Mouse (Mus musculus) erythroid progenitor cell, adult 5-6 weeks (primary cell): ENCODE results near the gene Pdk2. TPM values are rescaled to one million over a fixed set of nuclear protein-coding genes. Genes with fewer than 3 reads are reported as not detected.

Experiments
- ATAC-seq: replicated peaks from 2 replicates; pipeline ENCODE4 v1.8.0; 2016; ENCODE audit warnings: moderate number of reproducible peaks, mild to moderate bottlenecking, moderate TSS enrichment, inconsistent platforms; ENCODE audit not compliant: poor library complexity, low FRiP score, severe bottlenecking
- total RNA-seq, 2 experiments: library from RNA; stranded (forward) in 1 of 2; stranded (reverse) in 1 of 2; fragments of 150-400 nt in 1 of 2; fragments of 186-747, 209-891 nt in 1 of 2; gene quantifications; 2 replicates each; pipeline versions ENCODE4 v1.2.3 to v1.2.4; 2015 to 2017; ENCODE audit warnings: low replicate concordance in 2 of 2

The Pdk2 gene
- total RNA-seq, 2 experiments from 2014 or later = 2.3 to 8.4 TPM

DNA sequence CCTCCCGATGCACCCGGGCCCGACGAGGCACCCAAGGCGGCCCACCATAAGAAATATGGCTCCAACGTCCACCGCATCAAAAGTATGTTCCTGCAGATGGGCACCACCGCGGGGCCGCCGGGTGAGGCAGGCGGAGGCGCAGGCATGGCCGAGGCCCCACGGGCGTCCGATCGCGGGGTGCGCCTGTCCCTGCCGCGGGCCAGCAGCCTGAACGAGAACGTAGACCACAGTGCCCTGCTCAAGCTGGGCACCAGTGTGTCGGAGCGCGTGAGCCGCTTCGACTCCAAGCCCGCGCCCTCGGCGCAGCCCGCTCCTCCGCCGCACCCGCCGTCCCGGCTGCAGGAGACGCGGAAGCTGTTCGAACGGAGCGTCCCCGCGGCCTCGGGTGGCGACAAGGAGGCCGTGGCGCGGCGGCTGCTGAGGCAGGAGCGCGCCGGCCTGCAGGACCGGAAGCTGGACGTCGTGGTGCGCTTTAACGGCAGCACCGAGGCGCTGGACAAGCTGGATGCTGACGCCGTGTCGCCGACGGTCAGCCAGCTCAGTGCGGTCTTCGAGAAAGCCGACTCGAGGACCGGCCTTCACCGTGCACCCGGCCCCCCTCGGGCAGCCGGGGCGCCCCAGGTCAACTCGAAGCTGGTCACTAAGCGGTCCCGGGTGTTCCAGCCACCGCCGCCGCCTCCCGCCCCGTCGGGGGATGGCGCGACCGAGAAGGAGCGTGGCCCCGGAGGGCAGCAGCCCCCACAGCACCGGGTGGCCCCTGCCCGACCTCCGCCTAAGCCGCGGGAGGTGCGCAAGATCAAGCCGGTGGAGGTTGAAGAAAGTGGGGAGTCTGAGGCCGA, 49.3 kb downstream of the Pdk2 start:
- no peak for ATAC-seq

DNA sequence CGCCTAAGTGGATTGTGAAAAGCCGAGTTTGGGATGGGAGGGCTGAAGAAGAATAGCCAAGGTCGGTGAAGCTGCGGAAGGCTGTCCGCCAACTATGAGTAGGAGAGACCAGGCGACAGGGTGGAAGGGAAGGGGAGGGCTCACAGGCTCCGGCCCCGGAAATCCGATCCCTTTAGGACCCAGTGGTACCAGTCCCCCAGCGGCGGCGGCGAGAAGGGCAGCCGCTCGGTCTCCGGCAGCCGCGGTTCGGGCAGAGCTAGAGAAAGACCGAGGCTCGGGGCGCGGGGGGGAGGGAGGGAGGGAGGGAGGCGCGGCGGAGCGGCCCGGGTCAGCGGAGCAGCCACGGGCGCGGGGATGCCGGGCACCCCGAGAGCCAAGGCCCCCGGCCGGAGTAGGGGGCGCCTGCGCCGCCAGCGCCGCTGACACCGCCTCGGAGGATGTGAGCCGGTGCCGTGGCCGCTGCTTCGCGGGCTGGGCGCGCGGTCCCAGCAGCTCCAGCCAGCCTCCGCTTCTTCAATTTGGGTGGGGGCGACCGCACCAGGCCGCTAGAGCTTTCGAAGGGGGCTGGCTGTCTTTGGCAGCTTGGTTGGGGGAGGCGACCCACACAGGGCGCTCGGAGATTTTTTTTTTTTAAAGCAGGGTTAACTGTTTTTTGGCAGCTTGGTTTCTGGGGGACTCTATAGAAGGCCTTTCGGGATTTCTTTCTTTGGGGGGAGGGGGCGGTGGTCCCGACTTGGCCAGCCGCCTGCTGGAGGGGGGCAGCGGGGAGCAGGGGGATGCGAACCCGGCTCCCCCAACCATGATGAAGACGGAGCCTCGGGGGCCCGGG, 50.2 kb downstream of the Pdk2 start, which contains the start of gene Ppp1r9b:
Gene Ppp1r9b, plus strand, starts transcription at position 287 of the 829 bp plus-strand sequence.
- ATAC-seq = peak; percentile 71

DNA sequence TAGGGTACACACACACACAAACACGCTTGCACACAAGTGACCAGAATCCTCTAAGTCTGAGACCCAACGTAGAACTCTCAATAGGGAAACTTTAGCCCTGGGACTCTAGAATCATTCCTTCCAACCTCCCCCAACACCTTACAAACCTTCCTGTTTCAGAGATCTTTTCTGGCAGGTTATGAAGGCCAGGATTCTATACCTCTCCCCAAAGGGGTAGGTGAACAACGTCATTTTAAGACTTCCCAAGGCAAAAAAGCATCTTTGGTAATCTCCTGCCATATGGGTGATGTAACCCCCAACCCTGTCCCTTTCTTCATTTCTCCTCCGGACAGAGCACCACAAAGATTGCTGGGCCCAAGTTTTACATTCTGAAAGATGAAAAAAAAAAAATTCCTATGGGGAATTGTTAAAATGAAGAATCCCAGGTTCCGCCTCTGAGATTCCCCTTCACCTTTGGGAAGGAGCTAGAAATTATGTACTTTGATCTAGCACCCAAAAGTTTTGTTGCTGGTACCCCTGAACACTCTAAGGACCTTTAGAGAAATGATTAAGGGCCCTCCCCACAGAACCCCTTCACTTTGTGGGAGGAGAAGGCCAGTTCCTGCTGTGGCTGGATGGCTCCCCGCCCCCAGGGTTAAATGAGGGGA, 50.9 kb downstream of the Pdk2 start:
- peak; percentile 2; the same call in 1 of the 2 replicates for ATAC-seq

DNA sequence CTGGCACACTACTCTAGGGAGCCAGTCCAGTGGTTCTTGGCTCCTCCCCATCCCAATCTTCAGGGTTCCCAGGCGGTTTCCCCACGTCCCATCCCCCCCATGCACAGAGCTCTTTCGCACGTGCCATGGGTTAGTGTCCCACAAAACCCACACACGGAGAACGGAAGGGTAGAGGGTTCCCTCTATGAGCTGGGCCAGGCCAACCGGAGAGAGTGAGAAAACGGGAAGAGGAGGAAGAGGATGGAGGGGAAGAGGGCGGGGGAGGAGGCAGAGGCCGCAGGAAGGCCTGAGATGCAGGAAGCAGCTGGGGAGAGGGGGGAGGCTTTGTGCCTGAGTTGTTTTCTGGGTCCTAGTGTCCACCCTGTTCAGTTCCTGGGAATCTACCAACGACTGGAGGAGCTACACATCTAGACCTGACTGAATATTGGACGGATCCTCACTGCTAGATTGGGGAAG, 51.6 kb downstream of the Pdk2 start:
- peak; percentile 65 for ATAC-seq

DNA sequence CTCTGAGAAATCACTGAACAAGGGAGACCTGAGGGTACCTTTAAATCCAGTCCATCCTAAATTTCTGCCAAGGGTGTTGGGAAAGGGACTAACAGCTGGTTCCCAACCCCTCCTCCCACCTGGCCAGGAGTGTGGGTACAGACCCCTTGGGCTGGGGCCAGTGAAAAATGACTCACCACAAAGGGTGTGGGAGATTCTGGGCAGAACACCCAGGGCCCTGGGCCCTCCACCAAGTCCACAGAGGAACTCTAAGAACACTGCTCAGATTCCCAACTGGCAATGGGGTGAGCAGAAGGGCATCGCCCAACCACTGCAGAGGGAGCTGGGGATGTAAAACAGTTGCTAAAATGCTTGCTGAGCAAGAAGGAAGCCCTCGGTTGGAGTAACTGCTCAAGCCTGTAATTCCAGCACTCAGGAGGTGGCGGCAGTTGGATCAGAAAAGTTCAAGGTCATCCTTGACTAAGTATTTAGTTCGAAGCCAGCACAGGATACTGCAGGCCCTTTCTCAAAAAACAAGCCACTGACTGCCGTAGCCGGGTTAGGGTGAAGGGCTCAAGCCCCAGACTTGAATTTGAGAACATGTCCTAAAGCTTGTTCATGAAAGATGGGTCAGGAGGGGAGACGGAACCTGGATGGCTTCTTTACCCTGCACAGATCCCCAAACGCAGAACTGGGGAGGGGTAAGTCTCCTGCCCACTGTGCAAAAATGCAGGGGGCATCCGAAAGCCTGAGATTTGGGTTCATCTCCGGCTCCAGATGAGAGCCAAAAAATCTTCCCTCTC, 52.2 kb downstream of the Pdk2 start:
- no peak for ATAC-seq

DNA sequence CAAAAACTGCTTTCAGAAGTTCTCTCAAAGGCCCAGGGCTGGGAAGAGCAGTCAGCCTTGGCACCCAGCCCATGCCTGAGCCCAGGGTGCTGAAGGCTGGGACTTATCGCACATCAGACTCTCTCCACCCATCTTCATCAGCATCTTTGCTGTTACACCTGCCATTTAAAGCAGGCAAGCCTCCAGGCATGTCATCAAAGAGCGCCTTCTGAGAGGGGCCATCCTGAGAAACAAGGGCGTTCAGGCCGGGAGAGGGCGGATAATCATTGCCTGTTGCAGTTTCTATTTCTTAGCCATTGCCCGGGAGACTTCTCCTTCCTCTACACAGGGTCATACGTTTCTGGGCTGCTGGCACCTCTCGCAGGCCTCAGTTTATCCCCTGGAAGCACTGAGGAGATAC, 53.3 kb downstream of the Pdk2 start:
- ATAC-seq = peak; percentile 40

DNA sequence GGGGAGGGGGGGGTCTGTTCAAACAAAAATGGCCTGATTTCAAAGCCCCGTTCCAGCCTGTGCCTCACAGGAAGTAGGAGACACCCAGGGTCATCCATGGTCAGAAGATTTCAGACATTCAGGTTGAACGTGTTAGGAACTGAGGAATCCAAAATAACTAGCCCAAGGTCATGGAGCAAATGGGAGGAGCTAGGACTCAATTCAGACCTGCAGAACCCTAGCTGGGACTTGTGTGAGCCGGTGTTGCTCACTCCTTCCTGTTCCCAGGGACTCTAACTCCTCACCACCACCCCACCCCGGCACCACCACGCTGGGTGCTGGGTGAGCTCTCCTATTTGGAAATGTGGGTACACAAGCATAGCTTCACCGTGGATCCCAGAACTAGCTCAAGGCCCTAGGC, 53.8 kb downstream of the Pdk2 start:
- ATAC-seq = no peak

DNA sequence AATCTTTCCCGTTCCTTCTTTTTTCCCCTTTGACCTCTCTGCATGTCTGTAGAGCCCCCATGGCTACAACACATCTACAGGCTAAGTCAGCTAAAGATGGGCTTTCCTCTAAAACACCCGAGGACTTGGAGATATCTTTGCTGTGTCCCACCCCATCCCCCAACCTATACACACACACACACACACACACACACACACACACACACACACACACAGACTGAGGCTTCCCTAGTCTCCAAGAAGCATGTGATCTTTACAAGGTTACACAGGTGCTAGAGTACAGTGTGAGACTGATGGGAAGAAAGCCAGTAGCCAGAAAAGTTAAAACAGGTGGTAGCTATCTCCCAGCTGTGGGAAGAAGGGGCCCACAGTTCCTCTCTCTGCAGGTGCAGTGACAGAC, 54.7 kb downstream of the Pdk2 start:
- ATAC-seq = no peak

DNA sequence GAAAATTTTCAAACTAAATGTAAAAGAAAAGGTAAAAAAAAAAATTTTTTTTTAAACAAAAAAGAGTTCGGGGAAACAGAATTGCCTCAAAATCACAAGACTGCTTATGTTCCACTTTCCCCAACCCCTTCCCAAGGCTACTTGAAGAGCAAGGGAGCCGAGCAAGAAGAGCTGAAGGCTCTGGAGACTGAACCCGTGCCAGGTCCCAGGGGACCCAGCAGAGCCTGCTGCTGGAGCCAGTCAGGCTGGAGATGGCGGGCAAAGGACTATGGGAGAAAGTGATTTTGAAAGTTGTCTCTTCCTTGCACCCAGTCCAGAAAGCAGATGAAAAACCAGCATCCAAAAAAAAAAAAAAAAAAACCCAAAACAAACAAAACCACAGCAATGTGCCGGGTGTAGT, 55.3 kb downstream of the Pdk2 start:
- ATAC-seq = no peak

DNA sequence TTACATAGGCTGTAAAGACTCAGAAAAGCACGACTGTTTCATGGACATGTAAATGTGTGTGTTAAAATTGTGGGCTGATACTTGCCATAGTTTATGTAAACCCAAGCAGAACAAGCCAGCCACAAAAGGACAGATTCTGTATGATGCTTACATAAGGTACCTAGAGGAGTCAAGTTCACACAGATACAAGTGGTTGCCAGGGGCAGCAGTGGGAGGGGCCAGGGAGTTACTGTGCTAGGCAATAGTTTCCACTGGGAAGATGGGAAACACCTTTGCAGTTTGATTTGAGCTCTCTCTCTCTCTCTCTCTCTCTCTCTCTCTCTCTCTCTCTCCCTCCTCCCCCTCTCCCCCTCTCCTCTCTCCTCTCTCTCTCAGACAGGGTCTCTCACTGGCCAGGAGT, 56.0 kb downstream of the Pdk2 start:
- no peak for ATAC-seq

DNA sequence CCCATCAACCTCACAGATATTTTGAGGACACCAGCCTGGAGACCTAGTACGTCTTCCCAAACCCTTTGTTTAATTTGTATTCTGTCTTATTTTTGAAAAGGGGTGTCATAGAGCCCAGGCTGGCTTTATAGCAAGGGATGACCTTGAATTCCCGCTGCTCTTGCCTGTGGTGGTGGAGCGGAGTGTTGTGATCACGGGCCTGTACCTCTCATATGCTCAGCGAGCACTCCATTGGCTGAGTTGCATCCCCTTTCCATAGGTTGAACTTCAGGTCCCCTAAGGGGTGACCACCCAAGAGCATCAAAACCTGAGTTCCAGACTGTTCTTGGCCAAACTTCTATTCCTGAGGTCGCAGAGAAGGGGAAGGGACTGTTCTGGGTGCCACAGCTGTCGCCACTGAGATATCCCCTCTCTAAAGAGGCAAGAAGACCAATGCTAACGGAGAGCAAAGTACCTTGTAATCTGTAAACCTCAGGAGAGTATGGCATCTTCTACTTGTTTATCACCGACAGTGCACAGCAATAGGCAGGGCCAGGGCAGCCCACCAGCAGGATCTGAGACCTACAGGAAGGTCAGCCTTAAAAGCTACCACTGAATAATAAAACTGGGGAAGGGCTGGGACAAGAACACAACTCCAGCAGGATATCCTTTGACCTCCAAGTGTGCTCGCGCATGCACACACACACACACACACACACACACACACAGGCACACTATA, 61.5 kb downstream of the Pdk2 start:
- 0 out of 2 replicates have a peak, but pooled peaks have one; percentile 17 for ATAC-seq

DNA sequence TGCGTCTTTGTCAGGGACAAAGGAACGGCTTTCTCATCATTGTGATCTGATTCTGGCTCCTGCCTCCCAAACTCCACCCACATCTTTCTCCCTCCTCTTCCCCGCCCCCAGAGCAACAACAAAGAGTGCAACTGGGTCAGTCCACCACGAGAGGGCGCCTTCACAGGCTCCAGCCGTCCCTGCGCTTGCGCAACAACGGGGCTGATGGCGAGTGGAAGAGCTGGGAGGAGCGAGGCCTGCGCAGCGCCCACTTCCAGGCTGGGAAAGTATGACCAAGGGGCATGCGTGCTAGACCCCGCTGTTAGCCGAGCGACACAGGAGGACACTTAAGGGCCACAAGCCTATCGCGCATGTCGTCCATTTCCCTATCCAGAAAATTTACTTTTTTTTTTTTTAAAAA, 62.2 kb downstream of the Pdk2 start:
- ATAC-seq = peak; percentile 98

DNA sequence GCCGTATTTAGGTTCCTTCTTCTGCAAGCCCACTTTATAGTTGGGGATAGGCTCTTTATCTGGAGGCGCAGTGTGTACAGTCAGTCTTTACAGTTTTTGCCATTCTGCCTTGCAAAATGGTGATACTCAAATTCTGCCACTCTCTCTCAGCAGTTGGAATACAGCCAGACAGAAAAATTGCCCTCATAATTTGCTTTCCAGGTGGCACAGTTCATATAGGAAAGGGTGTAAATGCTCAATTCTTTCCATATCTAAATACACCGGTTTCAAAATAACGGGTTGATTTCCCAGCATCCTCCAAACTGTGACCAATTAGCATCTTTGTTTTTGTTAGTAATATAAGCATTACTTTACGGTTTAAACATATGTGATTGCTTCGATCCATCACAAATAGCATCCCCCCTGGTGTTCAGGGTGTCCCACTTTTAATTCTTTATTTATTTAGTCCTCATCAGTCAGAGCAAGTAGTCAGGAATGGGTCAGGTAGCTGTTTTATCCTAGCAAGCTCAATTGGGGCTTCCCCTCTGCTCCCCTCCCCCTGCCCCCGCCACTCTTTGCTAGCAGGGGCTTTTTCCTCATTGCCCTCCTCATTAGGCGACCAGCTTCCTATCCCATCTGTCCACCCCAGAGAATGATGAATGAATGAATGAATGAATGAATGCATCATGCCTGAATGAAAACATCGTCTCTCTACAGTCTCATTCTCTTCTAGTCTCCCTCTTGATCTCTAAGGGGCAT, 62.8 kb downstream of the Pdk2 start:
- ATAC-seq = peak; percentile 5; the same call in 1 of the 2 replicates

Other genes starting within 250 kb of the Pdk2 start
- gene Col1a1, start 105.1 kb downstream of the Pdk2 start, total RNA-seq (2015; ENCODE audit: low replicate concordance) = 1.4 and 2.1 TPM in 2 replicates
- gene Col1a1, start 105.1 kb downstream of the Pdk2 start, total RNA-seq (2017; ENCODE audit: low replicate concordance) = 0.90 and 1.9 TPM in 2 replicates
- gene Hils1, start 73.8 kb downstream of the Pdk2 start, total RNA-seq (2015; ENCODE audit: low replicate concordance) = not detected in 2 replicates
- gene Hils1, start 73.8 kb downstream of the Pdk2 start, total RNA-seq (2017; ENCODE audit: low replicate concordance) = not detected in 2 replicates
- gene Sgca, start 65.0 kb downstream of the Pdk2 start, total RNA-seq (2015; ENCODE audit: low replicate concordance) = not detected in 2 replicates
- gene Sgca, start 65.0 kb downstream of the Pdk2 start, total RNA-seq (2017; ENCODE audit: low replicate concordance) = not detected in 2 replicates
- gene Ppp1r9b, start 50.3 kb downstream of the Pdk2 start, total RNA-seq (2015; ENCODE audit: low replicate concordance) = 59.5 and 71.4 TPM in 2 replicates
- 98.2 and 125 TPM in 2 replicates for gene Ppp1r9b, start 50.3 kb downstream of the Pdk2 start, total RNA-seq (2017; ENCODE audit: low replicate concordance)
- gene Samd14, start 31.5 kb downstream of the Pdk2 start, total RNA-seq (2015; ENCODE audit: low replicate concordance) = 103 TPM in 2 replicates
- gene Samd14, start 31.5 kb downstream of the Pdk2 start, total RNA-seq (2017; ENCODE audit: low replicate concordance) = 98.7 and 99.2 TPM in 2 replicates
- gene Itga3, start 35.4 kb upstream of the Pdk2 start, total RNA-seq (2015; ENCODE audit: low replicate concordance) = not detected in 2 replicates
- 0.13 TPM in 1 of 2 replicates, not detected in the other for gene Itga3, start 35.4 kb upstream of the Pdk2 start, total RNA-seq (2017; ENCODE audit: low replicate concordance)
- not detected in 2 replicates for gene Dlx3, start 78.8 kb upstream of the Pdk2 start, total RNA-seq (2015; ENCODE audit: low replicate concordance)
- not detected in 2 replicates for gene Dlx3, start 78.8 kb upstream of the Pdk2 start, total RNA-seq (2017; ENCODE audit: low replicate concordance)
- gene Dlx4, start 104.9 kb upstream of the Pdk2 start, total RNA-seq (2015; ENCODE audit: low replicate concordance) = not detected in 2 replicates
- gene Dlx4, start 104.9 kb upstream of the Pdk2 start, total RNA-seq (2017; ENCODE audit: low replicate concordance) = not detected in 2 replicates
- not detected in 2 replicates for gene Tac4, start 220.2 kb upstream of the Pdk2 start, total RNA-seq (2015; ENCODE audit: low replicate concordance)
- not detected in 2 replicates for gene Tac4, start 220.2 kb upstream of the Pdk2 start, total RNA-seq (2017; ENCODE audit: low replicate concordance)